19 mouse cellular contexts compared by ENCODE assay signal in the genomic region with DNA sequence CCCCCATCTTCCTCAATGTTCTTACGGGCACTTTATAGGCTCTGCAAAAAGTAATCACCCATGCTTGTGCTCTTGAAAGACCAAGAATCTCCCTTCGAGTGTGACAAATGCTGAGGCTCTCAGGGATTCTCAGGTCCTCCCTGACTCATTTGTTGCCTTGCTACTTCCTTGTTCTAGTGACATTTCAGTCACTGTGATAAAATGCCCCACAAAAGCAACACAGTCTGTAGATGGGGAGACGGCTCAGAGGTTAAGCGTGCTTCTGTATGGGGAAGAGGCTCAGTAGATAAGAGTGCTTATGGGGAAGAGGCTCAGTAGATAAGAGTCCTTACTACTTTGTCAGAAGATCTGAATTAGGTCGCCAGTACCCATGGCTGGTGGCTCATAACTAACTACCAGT.
DNase-seq lines count a peak whose midpoint lies in the region; ATAC-seq lines count a peak whose summit lies in the region.
"Had no signal": no experiment of that assay in that cellular context is flagged by ENCODE, and none has a peak within 500 bp of the region (broad histone marks: within the 10 kb centered on the region; RNA-seq: fewer than 3 reads in every experiment).

No protein-coding gene starts in this region.

- peak overlapping the region; percentile 49 for H3K9ac ChIP-seq in liver, embryonic 13.5 days
- no peak overlapping the region for H3K9ac ChIP-seq in forebrain, embryonic 12.5 days
- H3K9ac ChIP-seq: embryonic facial prominence, embryonic 12.5 days; heart, embryonic 13.5 days; neural tube, embryonic 12.5 days had no signal

- peak overlapping the region; percentile 35 for H3K4me2 ChIP-seq in liver, embryonic 13.5 days
- no peak overlapping the region for H3K4me2 ChIP-seq in forebrain, embryonic 12.5 days
- H3K4me2 ChIP-seq: embryonic facial prominence, embryonic 12.5 days; heart, embryonic 13.5 days; neural tube, embryonic 12.5 days had no signal

- no peaks in the 10 kb centered on the region for H3K36me3 ChIP-seq in liver, embryonic 13.5 days
- no peaks in the 10 kb centered on the region for H3K36me3 ChIP-seq in forebrain, embryonic 12.5 days (replicated peaks)
- H3K36me3 ChIP-seq: embryonic facial prominence, embryonic 12.5 days; forebrain, embryonic 10.5 days; heart, embryonic 13.5 days; neural tube, embryonic 12.5 days had no signal

- 18% methylated on average over 5 of the region's 5 CpGs for WGBS in liver, embryonic 13.5 days (ENCODE audit: insufficient replicate concordance)
- WGBS in forebrain, embryonic 12.5 days: 90% methylated on average over 5 of the region's 5 CpGs

- H3K9me3 ChIP-seq in liver, embryonic 13.5 days (replicated peaks): no peaks in the 10 kb centered on the region
- H3K9me3 ChIP-seq in forebrain, embryonic 12.5 days: no peaks in the 10 kb centered on the region
- H3K9me3 ChIP-seq: embryonic facial prominence, embryonic 12.5 days; forebrain, embryonic 10.5 days; heart, embryonic 13.5 days; neural tube, embryonic 12.5 days had no signal

- peak overlapping the region; percentile 64 for H3K27ac ChIP-seq in liver, embryonic 13.5 days
- no peak overlapping the region for H3K27ac ChIP-seq in forebrain, embryonic 12.5 days
- H3K27ac ChIP-seq: embryonic facial prominence, embryonic 12.5 days; forebrain, embryonic 10.5 days; heart, embryonic 13.5 days; neural tube, embryonic 12.5 days had no signal

- H3K4me3 ChIP-seq in liver, embryonic 13.5 days (replicated peaks): no peak overlapping the region
- H3K4me3 ChIP-seq in forebrain, embryonic 12.5 days (replicated peaks): no peak overlapping the region
- H3K4me3 ChIP-seq: embryonic facial prominence, embryonic 12.5 days; forebrain, embryonic 10.5 days; heart, embryonic 13.5 days; neural tube, embryonic 12.5 days had no signal

- H3K4me1 ChIP-seq in liver, embryonic 13.5 days (replicated peaks): peaks cover 32% of the 10 kb centered on the region
- no peaks in the 10 kb centered on the region for H3K4me1 ChIP-seq in forebrain, embryonic 12.5 days
- H3K4me1 ChIP-seq: embryonic facial prominence, embryonic 12.5 days; neural tube, embryonic 12.5 days had no signal

- peak; percentile 99 for ATAC-seq in liver, embryonic 13.5 days (ENCODE audit: low read depth)
- ATAC-seq in neutrophil, adult 5-6 weeks (ENCODE audit: extremely low read depth, insufficient number of reproducible peaks, low FRiP score, poor library complexity, severe bottlenecking): peak; percentile 45; the same call in 1 of the 2 replicates
- no peak for ATAC-seq in forebrain, embryonic 12.5 days (ENCODE audit: low FRiP score)
- ATAC-seq: activated CD4-positive, CD25-positive, alpha-beta regulatory T cell, adult 4 months had no signal

- H3K27me3 ChIP-seq in liver, embryonic 13.5 days: no peaks in the 10 kb centered on the region
- no peaks in the 10 kb centered on the region for H3K27me3 ChIP-seq in forebrain, embryonic 12.5 days
- H3K27me3 ChIP-seq: embryonic facial prominence, embryonic 12.5 days; heart, embryonic 13.5 days; neural tube, embryonic 12.5 days had no signal

- peak; percentile 6 for DNase-seq in lung, postnatal 25 days (ENCODE audit: low spot score)
- no peak for DNase-seq in lung, postnatal 10 days
- peak; percentile 39 for DNase-seq in c-Kit-positive CD71-positive TER-119-positive erythroid progenitor cells, embryonic 14.5 days (ENCODE audit: low spot score)
- peak; percentile 36 for DNase-seq in liver, embryonic 13.5 days
- DNase-seq in thymus, postnatal 10 days (ENCODE audit: low spot score in 2 of 2): no peak
- DNase-seq in layer of hippocampus, adult 18-20 months (ENCODE audit: low spot score in 2 of 2): no peak
- DNase-seq: cerebellum, postnatal 36 days; gastrocnemius, postnatal 36 days; heart, postnatal 4 days; kidney, adult 9 months; lung, adult 2 months; thymus, postnatal 4 days had no signal

Comparison
In these comparisons a context has a peak if more than half of its experiments do, and no peak if none do; other contexts are left out.
1. DNase-seq: peak in lung, postnatal 25 days (single experiment), c-Kit-positive CD71-positive TER-119-positive erythroid progenitor cells, embryonic 14.5 days (single experiment) and liver, embryonic 13.5 days (single experiment); none in lung, postnatal 10 days (single experiment), thymus, postnatal 10 days (0 of 2) and layer of hippocampus, adult 18-20 months (0 of 2).